Mouse (Mus musculus): ENCODE results near the gene Stk32b.

Gene Stk32b

DNA sequence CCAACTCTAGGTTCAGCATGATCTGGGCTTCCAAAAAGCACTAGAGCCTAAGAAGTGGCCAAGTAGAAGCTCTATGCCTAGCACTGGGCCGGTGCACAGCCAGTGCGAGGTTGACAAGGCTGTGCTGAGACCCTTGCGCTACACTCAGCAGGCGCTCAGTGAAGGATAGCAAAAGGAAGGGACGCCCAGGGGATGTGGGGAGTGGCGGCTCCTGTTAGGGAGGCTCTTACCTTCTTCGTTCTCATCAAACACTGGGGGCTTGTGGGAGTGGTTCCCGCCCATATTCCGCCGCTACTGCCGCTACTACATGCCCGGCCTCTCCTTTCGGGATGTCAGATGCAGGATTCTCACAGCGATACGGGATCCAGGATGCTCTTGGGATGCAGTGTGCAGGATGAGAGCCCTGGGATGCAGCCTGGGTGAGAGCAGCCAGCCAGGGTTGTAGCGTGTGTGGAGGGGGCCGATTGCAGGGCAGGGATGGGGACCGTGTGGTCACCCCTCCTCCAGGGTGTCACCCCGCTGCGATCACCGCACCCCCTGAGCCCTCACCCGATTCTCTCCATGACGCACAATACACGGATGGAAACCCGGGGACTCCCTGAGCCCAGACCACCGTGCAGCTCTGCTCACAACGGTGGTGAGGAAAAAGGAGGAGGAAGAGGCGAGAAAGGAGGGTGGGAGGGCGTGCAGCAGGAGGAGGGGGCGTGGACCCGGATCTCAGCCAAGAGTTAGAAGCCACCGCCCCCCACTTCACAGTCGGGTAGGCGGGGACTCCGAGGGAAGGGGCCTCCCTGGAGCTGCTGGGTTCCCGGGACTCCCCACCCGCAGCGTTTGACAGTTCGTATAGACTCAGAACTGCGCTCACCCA lies at the start of gene Stk32b:
Gene Stk32b (minus strand): TSS at position 667 of the 868 bp plus-strand sequence.
- no peak for DNase-seq

DNA sequence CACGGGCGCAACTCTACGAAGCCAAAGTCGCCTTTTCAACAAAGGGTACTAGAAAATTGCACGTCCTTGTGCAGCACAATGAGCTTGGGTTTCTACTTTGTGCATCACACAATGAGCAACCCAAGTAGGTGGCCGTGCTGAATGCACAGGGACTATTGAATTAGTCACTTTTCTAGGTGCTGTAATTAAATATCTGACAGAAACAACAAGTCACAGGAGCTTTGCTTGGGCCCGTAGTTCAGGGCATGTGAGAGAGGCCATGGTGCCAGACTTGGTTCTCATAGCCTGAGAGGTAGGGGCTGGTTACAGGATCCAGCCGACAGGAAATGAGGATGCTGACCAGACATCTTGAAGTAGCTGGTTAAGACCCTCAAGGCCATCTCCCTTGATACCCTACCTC lies 48.9 kb upstream of the Stk32b start:
- DNase-seq = no peak

DNA sequence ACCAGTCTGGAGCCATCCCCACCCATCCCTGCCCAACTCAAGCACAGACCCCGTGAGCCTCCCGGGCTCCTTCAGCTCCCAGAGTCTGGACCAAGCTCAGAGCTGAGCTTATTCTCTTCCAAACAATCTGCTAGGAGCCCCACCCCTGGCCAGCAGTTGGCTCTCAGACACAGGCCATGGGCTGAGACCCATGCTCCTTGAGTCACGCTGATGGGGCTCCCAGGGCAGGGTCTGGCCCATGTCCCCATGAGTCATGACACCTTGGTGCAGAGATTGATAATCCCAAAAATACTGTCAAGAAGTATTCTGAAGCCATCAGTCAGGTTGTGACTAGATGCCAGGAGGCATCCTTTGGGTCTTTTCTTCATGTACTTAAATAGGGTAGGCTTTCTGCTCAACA lies 45.1 kb upstream of the Stk32b start:
- DNase-seq = no peak

DNA sequence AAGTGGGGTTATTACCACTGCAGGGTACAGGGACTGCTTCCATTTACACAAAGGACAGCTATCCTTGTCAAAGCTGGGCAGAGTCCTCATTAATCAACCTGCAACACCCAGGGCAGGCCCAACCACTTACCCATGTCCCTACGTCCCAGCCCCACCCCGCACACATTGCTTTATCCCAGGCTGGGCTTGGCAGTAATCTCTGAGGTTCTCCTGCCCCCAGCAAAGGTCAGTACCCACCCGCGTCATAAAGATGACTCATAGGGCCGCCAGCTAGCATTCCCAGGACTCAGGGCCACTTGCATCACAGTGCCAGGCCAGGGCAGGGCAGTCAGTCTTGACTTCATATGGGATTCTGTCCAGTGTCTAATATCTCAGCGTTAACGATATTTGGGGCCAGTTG lies 36.4 kb upstream of the Stk32b start:
- no peak for DNase-seq

DNA sequence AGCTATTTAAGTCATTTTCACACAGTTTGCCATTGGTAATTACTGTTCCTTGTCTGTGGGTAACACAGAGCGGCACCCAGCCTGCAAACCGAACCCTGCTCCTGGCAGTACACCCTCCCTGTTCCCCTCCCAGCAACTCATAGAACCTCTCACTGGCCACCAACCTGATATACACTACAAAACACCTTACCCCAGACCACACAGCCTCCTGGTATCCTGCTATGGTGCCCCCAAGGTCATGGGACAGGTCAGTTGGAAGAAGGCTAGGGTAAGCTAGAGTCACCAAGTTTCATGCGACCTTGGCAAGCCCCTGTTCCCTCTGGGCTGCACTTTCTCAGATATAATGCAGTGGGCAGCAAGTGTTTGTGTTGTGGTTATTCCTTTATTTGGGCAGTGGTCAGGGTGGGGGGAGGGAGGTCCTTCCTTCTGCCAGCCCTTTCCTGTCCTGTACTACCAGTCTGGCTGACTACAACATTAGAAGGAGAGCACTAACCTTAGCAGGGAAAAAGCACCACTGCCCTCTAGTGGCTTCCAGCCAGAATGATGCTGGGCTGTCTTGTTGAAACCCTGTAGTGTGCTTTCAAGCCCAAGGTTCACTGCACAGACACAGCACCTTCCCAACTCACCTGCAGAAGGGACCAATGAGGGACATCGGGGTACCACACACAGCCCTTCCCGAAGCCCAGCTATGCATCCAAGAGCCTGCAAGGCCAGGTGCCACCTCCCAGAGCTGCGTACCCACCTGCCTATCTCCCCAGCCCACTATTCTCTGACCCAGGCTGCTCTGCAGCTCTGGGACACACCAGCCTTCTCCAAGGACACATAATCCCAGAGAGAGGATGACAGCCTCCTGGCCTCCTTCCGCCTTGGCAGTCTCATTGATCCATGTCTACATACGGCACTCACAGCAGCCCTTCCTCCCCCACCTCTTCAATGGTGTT lies 35.3 kb upstream of the Stk32b start:
- peak; percentile 45 for DNase-seq

DNA sequence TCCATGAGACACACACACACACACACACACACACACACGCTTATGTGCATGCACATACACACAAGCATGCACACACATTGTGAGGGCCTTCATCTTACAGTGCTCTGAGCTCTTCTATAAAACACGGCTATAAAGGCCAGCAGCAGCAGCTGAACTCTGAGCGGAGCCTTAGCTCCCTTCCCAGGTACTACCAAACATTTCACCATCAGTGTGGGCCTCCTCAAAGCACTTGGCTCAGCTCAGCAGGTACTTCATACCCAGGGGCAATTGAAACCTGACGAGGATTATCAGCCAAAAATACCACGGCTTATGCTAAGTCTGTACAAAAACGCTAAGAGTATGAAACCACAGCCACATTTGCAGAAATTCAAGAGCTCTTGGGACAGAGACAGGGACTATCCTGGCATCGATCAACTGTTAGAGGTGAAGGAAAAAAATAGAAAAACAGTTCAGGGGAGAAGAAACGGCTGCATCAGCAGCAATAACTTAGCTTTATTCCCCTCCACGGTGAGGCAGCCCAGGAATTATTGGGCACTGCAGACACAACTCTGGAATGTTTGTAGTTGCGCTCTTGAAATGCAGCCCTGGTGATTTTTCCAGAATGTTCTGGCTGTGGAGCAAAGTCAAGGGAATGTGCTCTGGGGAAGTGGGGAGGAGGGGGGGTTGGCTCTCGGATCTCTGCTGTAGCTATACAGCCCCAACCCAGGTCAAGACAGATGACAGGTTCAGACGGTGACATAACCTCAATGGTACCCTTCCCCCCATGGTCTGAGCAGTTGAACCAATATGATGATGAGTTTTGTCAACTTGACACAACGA lies 27.1 kb upstream of the Stk32b start:
- DNase-seq = no peak

DNA sequence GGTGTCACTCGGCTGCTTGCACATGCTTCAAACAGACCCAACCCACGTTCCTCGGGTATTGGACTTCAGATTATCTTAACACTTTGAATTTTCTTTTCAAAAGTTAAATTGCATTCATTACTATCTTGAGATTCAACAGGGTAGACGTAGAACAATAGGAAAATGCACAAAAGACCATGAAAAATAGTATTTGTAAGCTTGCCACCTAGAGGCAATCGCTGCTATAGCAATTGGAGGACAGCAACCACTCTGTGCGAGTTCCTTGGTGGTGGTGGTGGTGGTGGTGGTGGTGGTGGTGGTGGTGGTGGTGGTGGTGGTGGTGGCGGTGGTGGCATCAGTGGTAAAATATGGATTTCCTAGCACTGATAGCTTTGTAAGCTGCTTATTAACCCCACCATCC lies 19.2 kb upstream of the Stk32b start:
- DNase-seq = no peak

DNA sequence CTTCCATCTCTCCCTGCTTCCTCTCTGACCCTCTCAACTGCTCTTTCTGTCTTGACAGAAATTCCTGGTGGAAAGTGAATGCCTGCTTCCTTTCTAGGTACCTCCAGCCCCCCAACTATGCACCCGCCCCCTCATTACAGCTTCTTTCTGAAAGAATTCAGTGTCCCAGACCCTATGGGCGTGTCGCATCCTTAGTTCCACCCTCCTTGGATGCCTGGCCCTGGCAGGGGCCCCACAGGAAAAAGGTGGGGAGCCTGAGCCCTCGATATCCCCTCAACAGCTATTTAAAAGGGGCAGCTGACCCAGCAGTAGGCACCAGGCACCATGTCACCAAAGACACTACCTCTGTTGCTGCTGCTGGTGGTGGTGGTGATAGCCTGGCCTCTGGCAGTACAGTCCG lies 18.3 kb upstream of the Stk32b start, which contains the start of gene Cytl1:
Gene Cytl1 (plus strand): TSS at position 296 of the 400 bp plus-strand sequence.
- no peak for DNase-seq

DNA sequence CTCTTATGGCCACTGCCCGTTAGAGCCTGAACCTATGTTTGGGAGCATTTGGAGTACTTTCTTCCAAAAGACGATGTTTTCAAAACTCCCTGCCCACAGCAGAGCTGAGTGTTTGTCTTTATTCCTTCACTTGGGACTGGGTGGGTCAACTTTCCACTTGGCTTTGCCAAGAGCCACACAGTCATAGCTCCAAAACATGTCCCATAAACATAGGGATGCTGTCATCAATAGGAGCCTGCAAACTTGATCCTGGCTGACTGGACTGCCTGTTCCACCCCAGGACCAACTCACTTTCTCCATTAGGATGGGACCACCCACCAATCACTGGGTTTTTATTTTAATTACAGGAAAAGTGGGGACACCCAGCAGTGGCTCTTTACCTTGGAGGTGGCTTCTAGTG lies 13.8 kb upstream of the Stk32b start:
- no peak for DNase-seq

DNA sequence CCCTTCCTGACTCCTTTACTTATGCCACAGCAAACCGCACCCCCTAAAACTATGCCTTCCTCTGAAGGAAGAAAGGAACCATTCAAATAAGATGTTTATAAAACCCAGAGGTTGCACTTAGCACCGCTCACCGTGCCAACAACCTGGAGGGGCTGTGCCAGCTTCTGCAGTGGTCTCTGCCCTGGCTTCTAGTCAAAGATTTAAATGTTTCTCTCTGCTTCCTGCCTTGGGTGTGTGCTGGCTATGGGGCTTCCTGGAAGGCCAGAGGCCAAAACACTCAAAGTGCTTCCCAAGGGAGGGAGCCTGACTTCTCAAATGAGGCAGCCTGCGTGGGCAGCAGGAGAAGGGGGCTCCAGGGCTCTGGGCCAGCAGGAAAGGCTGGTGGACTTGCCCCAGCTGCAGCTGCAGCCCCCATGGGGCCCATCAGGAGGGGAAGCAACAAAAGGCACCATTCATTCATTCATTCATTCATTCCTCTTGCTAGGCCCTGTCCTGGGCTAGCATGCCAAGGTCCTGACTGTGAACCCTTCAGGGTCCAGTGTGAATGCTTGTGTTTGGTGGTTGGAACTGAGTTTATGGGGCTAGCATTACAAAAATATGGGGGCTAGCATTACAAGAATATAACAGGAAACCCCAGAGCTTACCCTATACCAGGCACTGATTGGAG lies 8.4 kb upstream of the Stk32b start:
- no peak for DNase-seq

DNA sequence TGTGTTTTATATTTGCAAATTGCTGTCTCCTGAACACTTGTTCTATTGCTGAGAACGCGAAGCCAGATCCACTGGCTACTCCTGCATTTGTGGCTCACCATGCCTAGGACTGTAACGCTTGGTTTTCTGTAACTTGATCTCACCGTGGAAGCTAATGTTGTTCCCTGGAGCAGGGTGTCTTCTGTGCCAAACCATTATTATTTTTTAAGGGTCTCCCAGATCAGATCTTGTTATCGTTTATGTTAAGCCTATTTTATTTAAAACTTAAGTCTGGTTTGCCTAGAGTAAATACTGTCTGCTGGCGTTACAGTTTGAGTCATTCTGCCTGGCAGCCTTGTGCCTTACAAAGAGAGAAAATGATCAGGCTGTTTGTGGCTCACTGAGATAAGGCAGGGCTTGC lies 3.7 kb upstream of the Stk32b start:
- no peak for DNase-seq

DNA sequence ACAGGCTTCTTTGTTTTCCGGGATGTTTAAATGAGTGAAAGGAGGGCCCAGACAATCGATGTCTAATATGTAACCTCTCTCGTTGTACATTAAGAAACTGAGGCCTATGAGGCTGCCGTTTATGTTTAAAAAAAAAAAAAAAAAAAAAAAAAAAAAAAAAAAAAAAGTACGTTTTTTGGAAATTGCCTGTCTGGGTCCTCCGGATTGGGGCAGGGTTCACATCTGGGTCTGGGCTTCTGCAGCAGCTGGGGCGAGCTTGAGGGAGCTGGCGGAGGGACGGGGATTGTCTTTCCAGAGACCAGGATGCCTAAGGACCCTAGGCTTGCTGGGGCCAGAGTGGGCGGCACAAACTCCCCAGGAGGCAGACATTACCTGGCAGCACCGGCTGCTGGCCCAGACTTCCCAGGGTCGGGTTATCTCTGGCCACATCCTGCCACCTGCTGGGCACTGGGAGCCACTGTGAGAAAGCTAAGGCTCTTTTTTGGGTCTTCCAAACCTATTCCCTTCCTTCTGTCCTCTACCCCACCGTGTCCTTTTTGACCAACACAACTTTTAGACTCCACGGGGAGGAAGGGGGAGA lies 503 bp upstream of the Stk32b start:
- DNase-seq = peak; percentile 3

DNA sequence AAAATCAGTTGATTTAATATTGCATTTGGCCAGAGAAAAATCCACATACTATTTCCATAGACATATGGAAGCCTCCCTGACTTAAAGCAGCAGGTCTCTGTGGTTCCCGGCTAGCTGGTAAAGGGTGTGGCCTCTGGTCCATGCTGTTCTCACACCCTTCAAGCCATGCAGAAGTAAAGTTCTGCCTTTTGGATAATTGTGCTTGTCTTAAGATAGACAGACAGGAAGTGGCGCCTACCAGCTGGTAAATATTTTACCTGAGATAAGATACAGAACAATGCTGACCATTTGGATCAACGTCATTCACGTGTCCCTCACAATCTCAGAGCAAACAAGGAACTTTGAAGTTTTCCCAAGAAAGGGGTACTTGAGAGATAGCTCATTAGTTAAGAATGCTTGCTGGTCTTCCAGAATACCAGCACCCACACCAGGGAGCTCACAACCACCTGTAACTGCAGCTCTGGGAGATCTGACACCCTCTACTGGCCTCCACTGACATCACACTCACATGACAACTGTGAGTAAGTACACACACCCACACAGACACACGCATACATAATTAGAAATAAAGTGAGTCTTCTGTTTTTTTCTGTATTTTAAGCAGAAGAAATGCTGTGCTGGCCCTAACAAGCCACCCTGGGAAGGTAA lies 7.6 kb downstream of the Stk32b start:
- DNase-seq = no peak

DNA sequence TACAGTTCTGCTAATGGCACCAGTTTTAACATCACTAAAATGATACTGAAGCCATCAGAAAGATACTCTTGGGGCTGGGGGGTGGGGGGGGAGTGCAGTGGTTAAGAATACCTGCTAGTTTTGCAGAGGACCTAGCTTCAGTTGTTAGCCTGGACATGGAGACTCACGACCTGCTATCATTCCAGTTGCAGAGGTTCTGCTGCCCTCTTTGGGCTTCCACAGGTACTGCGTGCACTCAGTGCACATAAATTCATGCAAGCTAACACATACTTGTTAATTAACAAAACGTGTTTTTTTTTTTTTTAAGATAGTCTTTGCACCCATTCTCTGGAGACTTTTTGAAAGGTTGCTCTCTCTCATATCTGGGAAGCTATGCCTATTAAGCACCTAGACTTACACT lies 8.8 kb downstream of the Stk32b start:
- DNase-seq = no peak

DNA sequence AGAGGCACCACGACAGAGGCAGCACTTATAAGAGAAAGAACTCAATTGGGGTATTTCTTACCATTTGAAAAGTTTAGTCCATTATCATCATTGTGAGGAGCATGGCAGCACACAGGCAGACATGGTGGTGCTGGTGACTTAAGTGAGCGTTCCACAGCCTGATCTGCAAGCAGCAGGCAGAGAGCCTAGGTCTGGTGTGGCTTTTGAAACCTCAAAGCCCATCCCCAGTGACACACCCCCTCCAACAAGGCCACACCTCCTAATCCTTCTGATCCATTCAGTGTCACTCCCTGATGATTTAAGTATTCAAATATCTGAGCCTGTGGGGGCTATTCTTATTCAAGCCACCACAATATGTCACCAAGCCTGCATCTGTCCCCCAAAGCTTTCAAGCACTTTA lies 12.0 kb downstream of the Stk32b start:
- no peak for DNase-seq

DNA sequence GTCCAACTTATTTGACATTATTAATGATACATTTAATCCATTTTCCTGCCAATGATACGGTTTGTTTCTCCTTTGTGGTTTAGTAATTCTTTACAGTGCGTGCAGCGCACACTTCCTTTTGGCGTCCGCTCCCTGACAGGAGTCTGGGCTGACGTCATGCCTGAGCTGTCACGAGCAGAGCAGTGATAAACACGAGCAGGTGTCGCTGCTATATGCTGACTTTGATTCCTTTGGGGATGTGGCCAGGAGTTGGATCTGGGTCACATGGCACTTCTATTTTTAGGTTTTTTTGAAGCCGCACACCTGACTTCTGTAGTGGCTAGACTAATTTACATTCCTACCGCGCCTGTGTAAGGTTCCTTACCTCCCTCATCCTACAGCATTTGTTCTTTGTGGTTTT lies 17.2 kb downstream of the Stk32b start:
- no peak for DNase-seq

DNA sequence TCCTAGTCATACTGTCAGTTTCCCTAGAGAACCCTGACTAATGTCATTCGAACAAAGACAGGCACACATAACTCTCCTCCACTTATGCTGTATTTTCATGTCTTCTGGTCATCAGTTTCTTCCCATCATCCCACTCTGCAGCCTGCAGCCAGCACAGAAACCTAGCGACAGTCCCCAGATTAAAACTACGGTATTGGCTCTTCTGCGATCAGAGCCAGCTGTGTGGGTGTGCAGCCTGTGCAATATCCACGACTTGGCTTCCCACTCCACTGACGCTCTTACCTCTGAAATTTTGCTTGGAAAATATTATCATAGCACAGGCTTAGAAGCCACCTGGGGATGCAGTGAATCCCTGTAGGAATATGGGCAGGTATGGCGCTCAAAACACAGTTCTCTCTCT lies 19.7 kb downstream of the Stk32b start:
- no peak for DNase-seq

DNA sequence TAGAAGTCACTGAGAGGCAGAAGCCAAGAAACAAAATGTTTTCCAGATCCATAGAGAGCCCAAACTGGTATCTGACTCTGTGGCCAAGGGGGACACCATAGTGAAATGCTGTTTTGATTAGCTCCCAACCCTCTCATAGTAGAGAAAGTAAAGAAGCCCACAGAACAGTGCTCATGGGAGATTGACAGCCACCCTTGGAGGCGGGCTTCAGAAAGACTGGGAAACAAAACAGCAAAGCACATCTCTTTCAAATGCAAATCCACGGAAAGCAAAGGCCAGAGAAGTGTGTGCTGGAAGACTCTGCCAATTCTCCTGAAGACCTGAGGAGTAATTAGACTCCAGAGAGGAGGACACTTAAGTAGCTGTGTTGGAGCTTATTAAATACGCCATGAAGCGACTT lies 21.2 kb downstream of the Stk32b start:
- DNase-seq = no peak

DNA sequence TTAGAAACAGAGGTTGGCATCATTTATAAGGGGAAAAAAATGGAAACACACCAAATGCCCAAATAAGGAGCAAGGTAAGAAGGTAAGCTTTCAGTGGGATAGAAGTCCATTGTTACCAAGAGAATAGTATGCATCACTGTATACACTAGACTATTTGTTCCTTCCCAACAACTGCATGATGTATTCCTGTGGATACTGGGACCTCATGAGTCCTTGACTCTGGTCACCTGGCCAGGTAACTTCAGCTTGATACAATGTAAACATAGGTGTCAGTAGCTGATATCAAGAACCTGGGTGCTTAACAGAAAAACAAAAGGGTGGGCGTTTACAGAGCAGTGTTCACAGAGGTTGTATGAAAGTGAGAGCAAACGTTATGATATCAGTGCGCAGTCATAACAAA lies 24.2 kb downstream of the Stk32b start:
- DNase-seq = no peak

DNA sequence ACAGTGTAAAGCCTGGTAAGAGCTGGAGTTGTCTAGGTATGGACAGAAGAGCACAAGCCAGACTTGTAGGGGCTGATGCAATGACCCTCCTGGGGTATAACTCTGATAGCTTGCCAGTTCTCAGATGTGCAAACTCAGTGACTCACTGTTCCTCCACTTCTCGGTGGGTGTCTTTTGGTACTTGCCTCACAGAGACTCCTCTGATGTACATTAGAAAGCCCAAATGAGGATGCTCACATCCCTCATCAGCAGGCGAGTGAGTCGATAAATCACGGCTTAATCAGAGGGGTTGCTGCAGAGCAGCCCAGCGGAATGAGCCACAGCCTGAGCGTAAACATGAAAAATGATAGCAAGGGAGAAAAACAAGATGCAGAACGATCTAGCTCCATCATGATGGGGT lies 46.2 kb downstream of the Stk32b start:
- no peak for DNase-seq

DNA sequence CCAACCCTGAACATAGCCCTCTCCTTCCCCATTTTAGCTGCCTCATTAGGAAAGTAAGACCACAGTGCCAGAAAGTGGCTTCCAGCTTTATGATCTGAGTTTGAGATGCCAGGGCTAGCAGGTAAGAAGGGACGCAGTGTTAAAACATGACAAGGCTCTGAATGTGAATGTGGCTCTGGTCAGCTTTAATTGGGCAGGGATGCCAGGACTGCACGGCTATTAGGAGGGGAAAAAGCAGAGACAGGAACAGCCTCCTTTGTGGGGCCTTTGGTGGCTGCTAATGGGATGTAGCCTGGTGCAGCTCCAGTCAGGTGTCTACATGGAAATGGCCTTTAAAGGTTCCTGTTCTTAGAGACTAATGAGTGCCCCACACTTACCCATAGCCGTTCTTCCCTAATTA lies 52.0 kb downstream of the Stk32b start:
- no peak for DNase-seq

DNA sequence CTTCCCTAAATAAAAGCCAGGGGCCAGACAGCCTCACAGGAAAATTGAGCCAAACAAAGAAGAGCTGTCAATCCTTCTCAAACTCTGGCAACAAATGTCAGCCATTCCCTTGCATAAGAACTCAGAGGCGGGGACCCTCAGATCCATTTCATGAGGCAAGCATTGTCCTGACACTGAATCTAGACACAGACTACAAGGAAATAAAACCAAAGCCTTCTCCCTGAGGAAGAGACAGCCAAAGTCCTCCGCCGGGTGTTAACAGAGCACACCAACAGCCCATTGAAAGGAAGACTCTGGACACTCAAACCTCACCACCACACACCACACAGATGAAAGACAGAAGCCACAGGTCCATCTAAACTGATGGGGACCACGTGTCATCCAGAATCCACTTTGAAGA lies 57.8 kb downstream of the Stk32b start:
- DNase-seq = no peak
